In genomic region chr1:194231206-194231605, GRCm38 (mm10) we compare ENCODE assay signal across 8 mouse cellular contexts.
DNase-seq lines count a peak whose midpoint lies in the region; ATAC-seq lines count a peak whose summit lies in the region.

No protein-coding gene starts in this region.

- peaks cover 19% of the 10 kb centered on the region for H3K4me1 ChIP-seq in lung, embryonic 16.5 days (replicated peaks; ENCODE audit: control insufficient read depth, insufficient read depth, low read length)

- no peaks in the 10 kb centered on the region for H3K36me3 ChIP-seq in lung, embryonic 16.5 days (ENCODE audit: control insufficient read depth, insufficient read depth, low read length)

- no peak overlapping the region for H3K9ac ChIP-seq in lung, embryonic 16.5 days (ENCODE audit: low read length)

- H3K4me2 ChIP-seq in lung, embryonic 16.5 days (ENCODE audit: low read depth, low read length), result no peak overlapping the region

- H3K27ac ChIP-seq in lung, embryonic 16.5 days (ENCODE audit: low read length), result peak overlapping the region; percentile 84

- peak; percentile 21 for DNase-seq in embryo, embryonic 11 days
- no peak for DNase-seq in embryo, embryonic 10 days (ENCODE audit: low spot score)
- DNase-seq in lung, postnatal 25 days (ENCODE audit: low spot score), result no peak
- DNase-seq in layer of hippocampus, postnatal 36 days, result peak; percentile 28 to 34
- DNase-seq in right cerebral cortex, postnatal 36 days (ENCODE audit: low spot score in 2 of 2), result peak; percentile 5 to 35

- no peaks in the 10 kb centered on the region for H3K27me3 ChIP-seq in lung, embryonic 16.5 days (ENCODE audit: control insufficient read depth, insufficient read depth, low read depth, low read length)

- no peak overlapping the region for H3K4me3 ChIP-seq in lung, embryonic 16.5 days (ENCODE audit: low read length)

- 39% methylated on average over 4 of the region's 4 CpGs for WGBS in lung, embryonic 16.5 days

- no peaks in the 10 kb centered on the region for H3K9me3 ChIP-seq in lung, embryonic 16.5 days (ENCODE audit: control insufficient read depth, low read length)

- ATAC-seq in lung, embryonic 16.5 days (ENCODE audit: low read depth), result peak; percentile 99
- no peak for ATAC-seq in CD4-positive, CD25-positive, alpha-beta regulatory T cell, adult 4 months
- no peak for ATAC-seq in erythroblast, adult 5-6 weeks (replicated peaks; ENCODE audit: low FRiP score, poor library complexity, severe bottlenecking)

Comparison
In these comparisons a context has a peak if more than half of its experiments do, and no peak if none do; other contexts are left out.
1. DNase-seq: peak in embryo, embryonic 11 days (single experiment), layer of hippocampus, postnatal 36 days (2 of 2) and right cerebral cortex, postnatal 36 days (2 of 2); none in embryo, embryonic 10 days (single experiment) and lung, postnatal 25 days (single experiment).